Mouse (Mus musculus) forebrain, embryonic 16.5 days (tissue): ENCODE results near the gene Tnnt1. TPM values are rescaled to one million over a fixed set of nuclear protein-coding genes. Genes with fewer than 3 reads are reported as not detected.

ENCODE experiments used
- ATAC-seq: fragments of 200-750 bp; cut with Nextera tagmentation; 2 replicates; pipeline ENCODE4 v1.8.0; 2017; ENCODE audit warnings: mild to moderate bottlenecking, moderate library complexity
- H3K27ac ChIP-seq: fragments of 300-500 bp; sonication (generic); 2 replicates; pipeline ENCODE4 v1.5.1; 2014; ENCODE audit warnings: low read length, control low read depth
- H3K27me3 ChIP-seq: fragments of 300-500 bp; sonication (generic); replicated peaks from 2 replicates; pipeline ENCODE4 v1.6.1; 2014; ENCODE audit warnings: low read length; ENCODE audit not compliant: control insufficient read depth, insufficient read depth
- H3K36me3 ChIP-seq: fragments of 300-500 bp; sonication (generic); 2 replicates; pipeline ENCODE4 v1.6.1; 2014; ENCODE audit not compliant: control insufficient read depth, insufficient read depth
- H3K4me1 ChIP-seq: fragments of 300-500 bp; sonication (generic); replicated peaks from 2 replicates; pipeline ENCODE4 v1.6.1; 2014; ENCODE audit warnings: low read length; ENCODE audit not compliant: control insufficient read depth, insufficient read depth
- H3K4me2 ChIP-seq: fragments of 300-500 bp; sonication (generic); 2 replicates; pipeline ENCODE4 v1.6.1; 2014; ENCODE audit warnings: mild to moderate bottlenecking, low read length, control low read depth
- H3K4me3 ChIP-seq: fragments of 300-500 bp; sonication (generic); replicated peaks from 2 replicates; pipeline ENCODE4 v1.5.1; 2014; ENCODE audit warnings: mild to moderate bottlenecking, low read length, control low read depth
- H3K9ac ChIP-seq: fragments of 300-500 bp; sonication (generic); replicated peaks from 2 replicates; pipeline ENCODE4 v1.6.1; 2014; ENCODE audit warnings: low read depth, low read length, control low read depth
- H3K9me3 ChIP-seq: fragments of 300-500 bp; sonication (generic); 2 replicates; pipeline ENCODE4 v1.6.1; 2016; ENCODE audit warnings: low read length; ENCODE audit not compliant: control insufficient read depth
- WGBS: fragments of 180-500 bp; shearing (Covaris S2); extraction: QIAGEN DNeasy Blood & Tissue Kit; methylation state at CpG from one replicate; pipeline ENCODE4 v1.1.7; 2014; 5-methylcytosine and 5-hydroxymethylcytosine counted together
- polyA plus RNA-seq: library from polyadenylated mRNA; unstranded; fragments of >200 nt; fragmentation: Nextera tagmentation; extraction: Ambion mirVana; gene quantifications from 2 replicates; pipeline ENCODE4 v1.2.1, GENCODE M21; 2015

Gene Tnnt1
- polyA plus RNA-seq, 1 experiment from 2014 or later: 2.6 TPM

DNA sequence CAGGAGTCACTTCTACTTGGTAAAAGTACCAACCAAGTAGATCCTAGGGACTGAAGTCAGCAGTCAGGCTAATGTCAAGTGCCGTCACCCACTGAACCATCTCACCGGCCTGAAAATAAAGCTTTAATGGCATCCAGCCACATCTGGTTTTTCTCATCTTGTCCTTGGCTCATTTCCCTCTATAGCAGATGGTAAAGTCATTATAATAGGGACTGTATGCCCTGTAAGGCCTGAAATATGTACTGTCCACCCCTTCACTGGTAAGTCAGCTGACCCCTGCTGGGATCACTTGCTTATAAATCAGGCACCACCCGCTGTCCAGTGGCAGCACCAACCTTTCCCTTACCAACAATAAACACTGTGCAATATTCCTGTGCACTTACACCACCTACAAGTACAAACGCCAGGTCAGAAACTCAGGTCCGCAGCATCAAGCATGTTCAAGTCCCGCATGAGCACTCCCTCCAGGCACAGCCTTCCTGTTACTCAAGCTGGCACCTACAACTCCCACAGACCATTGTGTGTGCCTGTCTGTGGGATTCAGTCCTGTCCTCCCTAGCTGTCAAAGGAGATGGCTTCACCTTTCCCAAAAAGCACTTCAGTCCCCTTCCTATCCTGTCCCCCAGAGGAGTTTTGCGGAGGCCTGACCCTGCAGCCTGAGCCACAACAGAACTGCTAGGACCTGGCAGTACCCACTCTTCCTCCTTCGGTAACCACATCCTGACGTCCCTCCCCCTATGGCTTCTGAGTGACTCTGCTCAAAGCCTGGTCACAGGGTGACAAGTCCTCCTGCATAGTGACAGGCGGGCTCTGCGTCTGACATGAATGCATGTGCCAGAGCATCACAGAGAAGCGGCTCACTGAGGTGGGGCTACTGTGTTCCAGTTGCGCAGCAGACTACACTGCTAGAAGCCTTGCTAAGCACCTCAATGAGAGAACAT lies 23.6 kb downstream of the Tnnt1 start:
- no peaks in the 10 kb centered on the region for H3K9me3 ChIP-seq
- peaks cover 20% of the 10 kb centered on the region for H3K36me3 ChIP-seq
- H3K4me2 ChIP-seq: no peak overlapping the region
- H3K4me3 ChIP-seq: no peak overlapping the region
- WGBS: 91% methylated on average over 13 of the region's 13 CpGs
- H3K4me1 ChIP-seq: no peaks in the 10 kb centered on the region
- ATAC-seq: no peak
- no peak overlapping the region for H3K27ac ChIP-seq
- no peaks in the 10 kb centered on the region for H3K27me3 ChIP-seq
- H3K9ac ChIP-seq: no peak overlapping the region

DNA sequence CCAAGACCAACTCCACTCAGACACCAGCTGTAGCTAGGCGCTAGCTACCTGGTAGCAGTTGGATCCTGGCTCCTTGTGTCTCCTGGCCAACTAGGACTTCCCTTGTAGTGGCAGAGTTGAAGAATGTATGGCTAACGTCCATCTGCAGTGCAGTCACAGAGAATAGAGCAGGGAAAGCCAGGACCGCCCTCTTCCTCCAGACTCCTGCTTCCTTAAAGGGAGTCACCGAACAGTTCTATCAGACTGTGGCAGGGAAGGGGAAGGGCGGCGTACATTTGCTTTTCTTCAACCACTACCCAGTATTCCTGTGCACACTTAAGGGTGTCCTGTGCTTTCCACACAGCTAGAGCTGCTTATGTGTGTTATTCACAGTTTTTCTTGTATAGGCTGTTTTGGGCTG lies 24.9 kb downstream of the Tnnt1 start:
- no peak overlapping the region for H3K27ac ChIP-seq
- H3K4me3 ChIP-seq: no peak overlapping the region
- no peaks in the 10 kb centered on the region for H3K27me3 ChIP-seq
- no peak for ATAC-seq
- H3K36me3 ChIP-seq: peaks cover 16% of the 10 kb centered on the region
- no peak overlapping the region for H3K4me2 ChIP-seq
- no peaks in the 10 kb centered on the region for H3K4me1 ChIP-seq
- H3K9ac ChIP-seq: no peak overlapping the region
- 90% methylated on average over 6 of the region's 6 CpGs for WGBS
- H3K9me3 ChIP-seq: no peaks in the 10 kb centered on the region

DNA sequence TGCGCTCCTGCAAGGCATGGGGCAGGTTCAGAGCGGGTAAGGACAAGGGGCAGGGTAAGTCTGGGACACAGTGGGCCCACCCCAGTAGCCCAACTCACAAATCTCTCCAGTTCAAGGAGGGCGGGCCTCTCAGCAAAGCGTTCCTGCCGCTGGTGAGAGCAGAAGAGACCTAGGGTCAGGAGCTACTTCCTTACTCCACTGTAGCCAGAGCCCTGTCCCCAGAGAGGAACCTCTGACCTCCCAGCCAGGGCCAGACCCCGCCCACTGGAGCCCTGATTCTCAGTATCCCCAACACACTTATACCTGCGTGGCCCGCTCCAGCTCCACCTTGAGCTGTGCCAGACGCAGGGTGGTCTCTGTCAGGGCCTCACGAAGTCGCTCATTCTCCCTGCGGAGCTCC lies 33.9 kb downstream of the Tnnt1 start:
- H3K36me3 ChIP-seq: peaks cover 22% of the 10 kb centered on the region

DNA sequence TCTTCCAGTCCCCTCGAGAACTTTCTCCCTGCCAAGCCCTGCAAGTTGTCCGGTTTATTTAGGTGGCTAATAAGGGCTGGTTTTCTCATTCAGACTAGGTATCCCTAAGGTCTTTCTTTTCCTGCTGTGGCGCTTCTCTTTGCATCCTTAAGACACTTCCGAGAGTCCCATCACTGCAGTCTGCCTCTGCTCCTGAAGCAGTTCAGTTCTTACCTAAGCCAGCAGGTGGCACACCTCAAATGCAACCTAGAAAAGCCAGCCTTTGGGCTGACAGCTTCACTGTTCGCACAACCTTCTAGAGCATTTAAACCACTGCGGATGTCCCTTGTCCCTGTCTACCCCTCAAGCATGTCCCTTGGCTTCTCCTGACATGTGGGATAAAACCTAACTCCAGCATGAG lies 36.5 kb downstream of the Tnnt1 start:
- no peak overlapping the region for H3K9ac ChIP-seq
- no peak overlapping the region for H3K27ac ChIP-seq
- H3K4me3 ChIP-seq: no peak overlapping the region
- H3K9me3 ChIP-seq: no peaks in the 10 kb centered on the region
- no peak overlapping the region for H3K4me2 ChIP-seq
- no peak for ATAC-seq
- 23% methylated on average over 6 of the region's 6 CpGs for WGBS
- no peaks in the 10 kb centered on the region for H3K27me3 ChIP-seq
- peaks cover 10% of the 10 kb centered on the region for H3K4me1 ChIP-seq
- peaks cover 18% of the 10 kb centered on the region for H3K36me3 ChIP-seq

More for the DNA sequence above, 33.9 kb downstream of the Tnnt1 start:
- peaks cover 10% of the 10 kb centered on the region for H3K4me1 ChIP-seq
- ATAC-seq: no peak
- H3K27me3 ChIP-seq: no peaks in the 10 kb centered on the region
- H3K9me3 ChIP-seq: no peaks in the 10 kb centered on the region
- no peak overlapping the region for H3K27ac ChIP-seq
- WGBS: 92% methylated on average over 12 of the region's 12 CpGs
- no peak overlapping the region for H3K9ac ChIP-seq
- H3K4me3 ChIP-seq: no peak overlapping the region
- H3K4me2 ChIP-seq: no peak overlapping the region

DNA sequence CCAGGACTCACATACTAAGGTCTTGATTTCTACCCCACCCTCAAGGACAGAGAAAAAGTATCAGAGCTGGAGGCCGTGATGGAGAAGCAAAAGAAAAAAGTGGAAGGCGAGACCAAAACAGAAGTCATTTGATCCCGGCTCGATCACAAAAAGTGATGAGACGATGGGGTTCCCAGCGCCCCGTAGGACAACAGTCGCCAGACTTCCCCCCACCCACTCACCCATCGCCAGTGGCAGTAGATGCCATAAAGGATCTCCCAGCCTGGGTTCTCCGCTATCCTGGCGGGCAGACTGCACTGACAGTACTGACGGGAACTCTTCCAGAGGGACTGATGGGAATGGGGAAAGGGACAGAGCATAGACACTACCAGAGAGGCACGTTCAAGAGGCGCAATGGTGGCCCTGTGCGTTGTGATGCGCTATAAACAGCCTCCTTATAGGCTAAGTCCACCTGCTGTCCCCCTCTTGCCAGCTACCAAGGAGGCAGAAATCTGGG lies 37.3 kb downstream of the Tnnt1 start:
- Histone ChIP-seq H3K27ac (no peak overlapping the region), H3K4me2 (peak overlapping the region; percentile 79), H3K4me1 (peaks cover 10% of the 10 kb centered on the region), H3K36me3 (peaks cover 11% of the 10 kb centered on the region), H3K9me3 (no peaks in the 10 kb centered on the region), H3K27me3 (no peaks in the 10 kb centered on the region; the same call in 1 of the 2 replicates), H3K4me3 (peak overlapping the region; percentile 49), H3K9ac (peak overlapping the region; percentile 40)
- 2% methylated on average over 16 of the region's 16 CpGs for WGBS
- no peak for ATAC-seq

DNA sequence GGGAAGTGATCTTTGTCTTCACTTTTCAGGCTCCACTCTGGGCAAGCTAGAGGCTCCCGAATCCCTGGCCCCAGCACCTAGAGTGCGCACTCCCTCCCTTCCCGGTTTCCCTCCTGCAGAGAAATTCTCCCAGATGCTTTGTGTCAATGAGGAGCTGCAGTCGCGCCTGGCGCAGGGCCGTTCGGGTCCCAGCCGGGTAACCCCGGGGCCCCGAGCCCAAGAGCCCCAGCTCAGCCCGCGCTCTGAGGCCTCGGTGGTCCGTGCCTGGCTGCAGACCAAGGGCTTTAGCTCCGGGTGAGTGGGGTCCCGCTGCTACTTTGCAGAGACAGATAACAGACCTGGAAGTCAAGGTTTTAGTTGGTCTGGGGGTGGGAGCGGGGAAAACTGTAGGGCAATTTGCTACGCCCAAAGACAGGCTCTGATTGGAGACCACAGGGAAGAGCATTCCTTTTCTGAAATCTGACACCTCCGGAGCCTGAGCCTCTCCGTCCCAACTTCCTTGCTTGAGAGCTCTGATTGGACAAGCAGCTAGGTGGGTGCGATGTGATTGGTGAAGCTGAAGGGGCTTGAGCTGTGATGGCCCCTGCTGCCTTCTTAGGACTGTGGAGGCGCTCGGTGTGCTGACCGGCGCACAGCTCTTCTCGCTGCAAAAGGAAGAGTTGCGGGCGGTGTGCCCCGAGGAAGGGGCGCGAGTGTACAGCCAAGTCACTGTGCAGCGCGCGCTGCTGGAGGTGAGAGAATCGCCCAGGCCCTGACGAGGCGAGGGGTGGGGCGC lies 38.0 kb downstream of the Tnnt1 start:
- peaks cover 2% of the 10 kb centered on the region for H3K27me3 ChIP-seq

DNA sequence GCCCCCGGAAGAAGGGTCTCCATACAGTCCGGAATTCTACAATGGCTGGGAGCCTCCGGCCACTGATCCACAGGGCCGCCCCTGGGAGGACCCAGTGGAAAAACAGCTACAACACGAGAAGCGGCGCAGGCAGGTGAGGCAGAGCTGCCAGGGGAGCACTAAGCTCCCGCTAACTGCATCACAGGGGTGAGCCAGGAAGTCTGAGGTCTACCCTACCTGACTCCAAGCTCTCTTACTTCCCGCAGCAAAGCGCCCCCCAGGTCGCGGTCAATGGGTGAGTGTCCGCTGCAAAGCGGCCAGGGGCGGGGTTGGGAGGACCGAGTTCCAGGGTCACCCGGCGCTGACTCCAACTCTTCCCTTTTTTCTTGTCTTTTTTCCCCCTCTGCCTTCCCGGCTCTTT lies 42.2 kb downstream of the Tnnt1 start:
- Histone ChIP-seq H3K9ac (no peak overlapping the region), H3K4me3 (no peak overlapping the region), H3K4me2 (no peak overlapping the region), H3K36me3 (no peaks in the 10 kb centered on the region), H3K27me3 (peaks cover 21% of the 10 kb centered on the region), H3K9me3 (no peaks in the 10 kb centered on the region), H3K4me1 (peaks cover 19% of the 10 kb centered on the region), H3K27ac (no peak overlapping the region)
- WGBS: 7% methylated on average over 19 of the region's 19 CpGs
- ATAC-seq: no peak

More for the DNA sequence above, 38.0 kb downstream of the Tnnt1 start:
- Histone ChIP-seq H3K4me2 (peak overlapping the region; percentile 79), H3K36me3 (peaks cover 9% of the 10 kb centered on the region), H3K4me1 (peaks cover 10% of the 10 kb centered on the region), H3K9me3 (no peaks in the 10 kb centered on the region), H3K9ac (peak overlapping the region; percentile 49), H3K4me3 (peak overlapping the region; percentile 49), H3K27ac (no peak overlapping the region)
- WGBS: under 1% methylated on average over 39 of the region's 39 CpGs
- peak; percentile 96 for ATAC-seq

DNA sequence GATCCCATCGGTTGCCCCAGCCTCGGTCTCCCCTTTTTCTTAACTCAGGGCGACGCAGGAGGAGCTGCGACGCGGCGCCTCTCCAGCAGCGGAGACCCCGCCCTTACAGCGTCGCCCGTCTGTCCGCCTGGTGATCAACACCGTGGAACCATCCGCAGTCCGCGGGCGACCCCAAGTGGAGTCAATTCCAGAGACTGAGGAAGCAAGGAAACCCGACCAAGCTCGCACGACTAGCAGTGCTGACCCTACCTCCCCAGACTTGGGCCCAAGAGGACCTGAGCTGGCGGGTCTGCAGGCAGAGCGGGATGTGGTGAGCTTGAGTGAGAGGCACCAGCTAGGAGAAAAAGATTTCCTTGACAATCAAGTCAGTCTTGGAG lies 45.0 kb downstream of the Tnnt1 start:
- peak overlapping the region; percentile 83 for H3K4me2 ChIP-seq
- under 1% methylated on average over 24 of the region's 24 CpGs for WGBS
- peak; percentile 87 for ATAC-seq
- H3K27me3 ChIP-seq: peaks cover 21% of the 10 kb centered on the region
- H3K27ac ChIP-seq: no peak overlapping the region
- H3K4me1 ChIP-seq: peaks cover 11% of the 10 kb centered on the region
- H3K9me3 ChIP-seq: no peaks in the 10 kb centered on the region
- H3K9ac ChIP-seq: peak overlapping the region; percentile 56
- no peaks in the 10 kb centered on the region for H3K36me3 ChIP-seq
- peak overlapping the region; percentile 50 for H3K4me3 ChIP-seq
